Mouse (Mus musculus): ENCODE results near the gene Kctd11.
A peak's percentile ranks its signal among the peaks of the same experiment; 100 is the strongest.

- TF ChIP-seq POLR2A (IDR thresholded peaks at IDR 0.05; ENCODE audit: borderline replicate concordance, insufficient read depth, low read length) (peak; percentile 68; the same call in 1 of the 2 replicates), CTCF (IDR thresholded peaks at IDR 0.05; ENCODE audit: borderline replicate concordance, insufficient read depth, low read depth, low read length) (no peak)
These were observed at the start of gene Kctd11 for GRCm38 (mm10) chr11:69880853-69881603.
